Mouse (Mus musculus): ENCODE data around the gene Kif21b. TPM values are rescaled to one million over a fixed set of nuclear protein-coding genes. Genes with fewer than 3 reads are reported as not detected.

Gene Kif21b
- total and polyA plus RNA-seq, 3 experiments: 4.0 to 34.0 TPM; not detected in 1

DNA sequence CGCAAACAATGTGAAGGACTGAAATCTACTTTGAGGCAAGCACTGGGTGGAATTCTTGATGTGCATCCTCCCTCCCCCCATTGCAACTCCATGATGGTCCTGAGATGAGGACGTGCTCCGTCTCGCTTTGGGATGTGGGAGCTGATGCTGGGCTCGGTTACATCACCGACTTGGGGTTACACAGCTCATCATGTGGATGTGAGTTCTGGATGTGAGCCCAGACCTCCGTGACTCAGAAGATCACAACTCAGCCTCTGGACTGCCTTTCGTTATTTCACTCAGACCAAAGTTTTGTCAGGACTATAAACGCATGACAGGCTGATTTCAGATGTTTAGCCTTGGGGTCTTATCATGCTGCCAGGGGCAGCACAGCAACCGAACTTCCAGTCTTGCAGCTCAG, 4.3 kb upstream of the Kif21b start:
- TF ChIP-seq HCFC1 (IDR thresholded peaks at IDR 0.05; ENCODE audit: low read depth, low read length): no peak
- 0 out of 2 replicates have a peak, but pooled peaks have one; percentile 1 for TF ChIP-seq SIN3A (IDR thresholded peaks at IDR 0.05; ENCODE audit: low read length)
- TF ChIP-seq ETS1 (IDR thresholded peaks at IDR 0.05; ENCODE audit: low read depth, low read length): peak; percentile 47
- no peak overlapping the region for H3K9ac ChIP-seq (ENCODE audit: control insufficient read depth, low read depth, low read length, poor library complexity, severe bottlenecking)
- H3K27me3 ChIP-seq (ENCODE audit: control insufficient read depth in 1 of 2, insufficient read depth in 2 of 2, low read length in 2 of 2): no peaks in the 10 kb centered on the region
- DNase-seq (ENCODE audit: low read depth, low spot score): peak; percentile 66
- peak overlapping the region; percentile 38; the same call in 1 of the 2 replicates for H3K27ac ChIP-seq (ENCODE audit: control insufficient read depth, low read depth, low read length)
- H3K36me3 ChIP-seq (ENCODE audit: control insufficient read depth in 1 of 2, insufficient read depth in 2 of 2, low read length in 2 of 2): peaks cover 0 to 21% of the 10 kb centered on the region in 2 experiments; a peak in 2 of 4 replicates
- no peak overlapping the region for H3K4me3 ChIP-seq (ENCODE audit: control insufficient read depth in 1 of 2, insufficient read depth in 1 of 2, low read depth in 2 of 2, low read length in 2 of 2)
- no peaks in the 10 kb centered on the region for H3K9me3 ChIP-seq (replicated peaks; ENCODE audit: insufficient read depth, low read length)
- peaks cover 17 to 33% of the 10 kb centered on the region in 2 experiments for H3K4me1 ChIP-seq (ENCODE audit: control insufficient read depth in 1 of 2, insufficient read depth in 2 of 2, low read length in 2 of 2)
- H3K79me2 ChIP-seq (ENCODE audit: control insufficient read depth, insufficient read depth, low read length, poor library complexity): peaks cover 6% of the 10 kb centered on the region

DNA sequence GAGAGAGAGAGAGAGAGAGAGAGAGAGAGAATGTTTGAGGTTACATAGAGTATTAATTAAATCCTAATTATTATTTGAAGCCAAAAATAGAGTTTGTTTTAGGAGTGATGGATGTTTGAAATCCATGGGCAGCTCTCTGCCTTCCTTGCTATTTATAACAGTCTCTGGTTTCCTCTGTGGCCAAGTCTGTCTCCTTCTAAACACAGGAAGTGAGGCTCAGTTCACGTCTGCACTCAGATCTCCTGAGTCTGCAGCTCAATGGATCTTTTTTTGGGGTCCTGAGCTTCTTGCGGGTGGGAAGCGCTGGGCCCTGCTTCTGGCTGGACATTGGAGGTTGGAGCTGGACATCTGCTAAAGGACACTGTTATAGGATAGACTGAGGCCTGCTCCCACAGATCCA, 3.3 kb upstream of the Kif21b start:
- H3K9me3 ChIP-seq (replicated peaks; ENCODE audit: insufficient read depth, low read length): no peaks in the 10 kb centered on the region
- H3K4me3 ChIP-seq (ENCODE audit: control insufficient read depth in 1 of 2, insufficient read depth in 1 of 2, low read depth in 2 of 2, low read length in 2 of 2): no peak overlapping the region
- no peaks in the 10 kb centered on the region for H3K27me3 ChIP-seq (ENCODE audit: control insufficient read depth in 1 of 2, insufficient read depth in 2 of 2, low read length in 2 of 2)
- H3K4me1 ChIP-seq (ENCODE audit: control insufficient read depth in 1 of 2, insufficient read depth in 2 of 2, low read length in 2 of 2): peaks cover 23 to 42% of the 10 kb centered on the region in 2 experiments
- H3K9ac ChIP-seq (ENCODE audit: control insufficient read depth, low read depth, low read length, poor library complexity, severe bottlenecking): no peak overlapping the region
- no peak for TF ChIP-seq KAT2A (conservative IDR thresholded peaks at IDR 0.05; ENCODE audit: low read depth, low read length)
- no peak for TF ChIP-seq MXI1 (IDR thresholded peaks at IDR 0.05; ENCODE audit: low read depth, low read length)
- TF ChIP-seq NELFE (IDR thresholded peaks at IDR 0.05; ENCODE audit: low read depth, low read length): no peak
- no peak for TF ChIP-seq ELF1 (IDR thresholded peaks at IDR 0.05; ENCODE audit: low read depth, low read length)
- no peak for TF ChIP-seq POLR2AphosphoS5 (IDR thresholded peaks at IDR 0.05; ENCODE audit: borderline replicate concordance, low read depth, low read length)
- TF ChIP-seq UBTF (IDR thresholded peaks at IDR 0.05; ENCODE audit: borderline replicate concordance, insufficient read depth, low read depth, low read length): no peak
- TF ChIP-seq USF1 (IDR thresholded peaks at IDR 0.05; ENCODE audit: low read depth, low read length): no peak
- TF ChIP-seq MAZ (IDR thresholded peaks at IDR 0.05; ENCODE audit: low read depth, low read length): no peak
- TF ChIP-seq RAD21 (IDR thresholded peaks at IDR 0.05; ENCODE audit: low read depth, low read length): no peak
- TF ChIP-seq EP300 (IDR thresholded peaks at IDR 0.05; ENCODE audit: low read depth in 1 of 2, low read length in 2 of 2): no peak
- no peak for TF ChIP-seq POLR2A (IDR thresholded peaks at IDR 0.05; ENCODE audit: control insufficient read depth in 1 of 2, insufficient read depth in 1 of 2, low read depth in 1 of 2, low read length in 2 of 2, poor library complexity in 1 of 2)
- no peak for TF ChIP-seq NRF1 (IDR thresholded peaks at IDR 0.05; ENCODE audit: insufficient read depth, low read depth, low read length, poor library complexity, severe bottlenecking)
- TF ChIP-seq HCFC1 (IDR thresholded peaks at IDR 0.05; ENCODE audit: low read depth, low read length): no peak
- TF ChIP-seq ZMIZ1 (IDR thresholded peaks at IDR 0.05; ENCODE audit: low read depth, low read length): no peak
- TF ChIP-seq CHD1 (IDR thresholded peaks at IDR 0.05; ENCODE audit: low read depth, low read length): no peak
- TF ChIP-seq GATA1 (IDR thresholded peaks at IDR 0.05; ENCODE audit: low read depth, low read length): no peak
- no peak for DNase-seq (ENCODE audit: low read depth, low spot score)
- H3K27ac ChIP-seq (ENCODE audit: control insufficient read depth, low read depth, low read length): no peak overlapping the region
- H3K79me2 ChIP-seq (ENCODE audit: control insufficient read depth, insufficient read depth, low read length, poor library complexity): peaks cover 15% of the 10 kb centered on the region
- peaks cover 0 to 23% of the 10 kb centered on the region in 2 experiments; a peak in 2 of 4 replicates for H3K36me3 ChIP-seq (ENCODE audit: control insufficient read depth in 1 of 2, insufficient read depth in 2 of 2, low read length in 2 of 2)
